Mouse (Mus musculus): Measurements from ENCODE around the gene Slc12a8. TPM values are rescaled to one million over a fixed set of nuclear protein-coding genes. Genes with fewer than 3 reads are reported as not detected.

The Slc12a8 gene
- polyA plus RNA-seq, 2 experiments, result 0.06 TPM; not detected in 1

DNA sequence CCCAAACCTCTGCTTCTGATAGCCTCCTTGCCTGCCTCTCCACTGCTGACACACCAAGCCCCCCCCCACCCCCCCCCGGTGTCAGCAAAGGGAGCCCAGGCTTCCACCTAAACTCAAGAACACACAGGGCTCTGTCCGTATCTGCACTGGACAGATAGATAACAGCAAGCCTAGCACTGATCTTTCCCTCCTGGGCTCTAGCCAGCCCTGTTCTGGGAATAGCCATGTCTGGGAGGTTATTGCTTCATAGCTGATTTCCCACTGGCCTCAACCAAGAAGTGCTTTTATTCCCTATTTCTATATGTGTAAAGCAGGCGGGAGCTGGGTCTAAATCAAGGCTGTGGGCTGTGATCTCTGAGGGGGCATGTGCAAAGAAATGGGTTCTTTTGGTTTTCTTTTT is 61.3 kb downstream of the Slc12a8 start:
- ATAC-seq (ENCODE audit: insufficient read depth) (no peak), DNase-seq (ENCODE audit: low read depth in 3 of 3, low spot score in 3 of 3) (no peak)
- Histone ChIP-seq H3K4me2 (ENCODE audit: low read depth) (no peak overlapping the region), H3K27me3 (ENCODE audit: control insufficient read depth, insufficient read depth, low read length) (no peaks in the 10 kb centered on the region), H3K4me3 (ENCODE audit: insufficient read depth in 1 of 2, low read depth in 2 of 2, low read length in 2 of 2) (no peak overlapping the region), H3K4me1 (replicated peaks; ENCODE audit: control insufficient read depth in 2 of 2, insufficient read depth in 2 of 2, low read length in 1 of 2) (peaks cover 0 to 5% of the 10 kb centered on the region in 2 experiments; a peak in 1 of 4 replicates), H3K9me3 (ENCODE audit: control insufficient read depth, low read length) (no peaks in the 10 kb centered on the region), H3K9ac (replicated peaks) (no peak overlapping the region), H3K36me3 (replicated peaks; ENCODE audit: control insufficient read depth, insufficient read depth, low read depth) (no peaks in the 10 kb centered on the region), H3K27ac (no peak overlapping the region)
- TF ChIP-seq EP300 (IDR thresholded peaks at IDR 0.05; ENCODE audit: low read depth) (no peak), CTCF (IDR thresholded peaks at IDR 0.05; ENCODE audit: low read depth) (no peak)
- 52% methylated on average over 3 of the region's 3 CpGs for WGBS (ENCODE audit: insufficient replicate concordance)

DNA sequence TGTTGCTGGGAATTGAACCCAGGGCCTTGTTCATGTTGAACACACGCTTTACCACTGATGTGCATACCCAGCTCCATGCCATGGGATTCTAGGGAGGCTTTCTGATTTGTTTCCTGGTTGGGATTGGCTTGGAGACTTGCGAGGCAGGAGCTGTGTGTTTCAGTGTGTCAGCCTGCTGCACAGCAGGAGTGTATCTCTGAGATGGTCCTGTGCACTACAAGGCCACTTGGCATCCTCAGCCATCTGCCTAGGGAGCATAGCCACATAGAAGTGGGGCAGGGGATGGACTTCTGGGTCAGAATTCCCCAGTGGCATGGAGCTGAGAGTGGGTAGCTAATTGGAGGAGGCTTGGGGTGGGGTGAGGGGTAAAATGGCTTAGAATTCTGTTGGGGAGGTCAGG is 63.2 kb downstream of the Slc12a8 start:
- Histone ChIP-seq H3K9ac (replicated peaks) (no peak overlapping the region), H3K9me3 (ENCODE audit: control insufficient read depth, low read length) (no peaks in the 10 kb centered on the region), H3K36me3 (replicated peaks; ENCODE audit: control insufficient read depth, insufficient read depth, low read depth) (no peaks in the 10 kb centered on the region), H3K27me3 (ENCODE audit: control insufficient read depth, insufficient read depth, low read length) (no peaks in the 10 kb centered on the region), H3K4me3 (ENCODE audit: insufficient read depth in 1 of 2, low read depth in 2 of 2, low read length in 2 of 2) (no peak overlapping the region), H3K4me1 (replicated peaks; ENCODE audit: control insufficient read depth in 2 of 2, insufficient read depth in 2 of 2, low read length in 1 of 2) (peaks cover 0 to 1% of the 10 kb centered on the region in 2 experiments; a peak in 1 of 4 replicates), H3K27ac (no peak overlapping the region), H3K4me2 (ENCODE audit: low read depth) (no peak overlapping the region)
- DNase-seq (ENCODE audit: low read depth in 3 of 3, low spot score in 3 of 3) (no peak), ATAC-seq (ENCODE audit: insufficient read depth) (no peak)
- 40% methylated on average over 2 of the region's 2 CpGs for WGBS (ENCODE audit: insufficient replicate concordance)
- TF ChIP-seq CTCF (IDR thresholded peaks at IDR 0.05; ENCODE audit: low read depth), result no peak
- TF ChIP-seq EP300 (IDR thresholded peaks at IDR 0.05; ENCODE audit: low read depth), result no peak

DNA sequence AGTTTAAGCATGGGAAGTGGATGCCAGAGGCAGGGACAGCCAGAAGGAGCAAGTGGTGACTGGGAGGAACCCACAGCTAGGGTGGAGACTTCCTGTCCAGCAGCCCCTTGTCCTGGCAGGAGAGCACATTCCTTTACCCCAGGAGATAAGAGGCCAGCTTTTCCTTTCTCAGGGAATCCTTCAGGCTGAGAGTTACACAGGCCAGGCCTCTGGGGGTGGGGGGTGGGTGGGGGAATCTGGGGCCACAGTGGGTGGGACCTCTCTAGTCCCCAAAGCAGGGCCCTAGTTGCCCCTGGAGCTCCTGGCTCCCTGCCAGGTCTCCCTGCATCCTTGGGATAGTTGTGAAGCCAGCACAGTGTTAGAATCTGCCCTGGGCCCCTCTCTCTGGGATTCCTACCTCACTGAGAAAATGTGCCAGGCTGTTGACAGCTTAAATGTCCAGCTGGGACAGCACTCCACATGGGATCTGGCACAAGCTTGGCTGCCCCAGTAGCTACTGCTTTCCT is 63.7 kb downstream of the Slc12a8 start:
- no peak for TF ChIP-seq CTCF (IDR thresholded peaks at IDR 0.05; ENCODE audit: low read depth)
- no peak for TF ChIP-seq EP300 (IDR thresholded peaks at IDR 0.05; ENCODE audit: low read depth)
- no peak overlapping the region for H3K27ac ChIP-seq
- no peak overlapping the region for H3K4me2 ChIP-seq (ENCODE audit: low read depth)
- no peak for ATAC-seq (ENCODE audit: insufficient read depth)
- no peak for DNase-seq (ENCODE audit: low read depth in 3 of 3, low spot score in 3 of 3)
- H3K27me3 ChIP-seq (ENCODE audit: control insufficient read depth, insufficient read depth, low read length), result no peaks in the 10 kb centered on the region
- no peaks in the 10 kb centered on the region for H3K36me3 ChIP-seq (replicated peaks; ENCODE audit: control insufficient read depth, insufficient read depth, low read depth)
- H3K9ac ChIP-seq (replicated peaks), result no peak overlapping the region
- H3K4me1 ChIP-seq (replicated peaks; ENCODE audit: control insufficient read depth in 2 of 2, insufficient read depth in 2 of 2, low read length in 1 of 2), result peaks cover 0 to 1% of the 10 kb centered on the region in 2 experiments; a peak in 1 of 4 replicates
- H3K4me3 ChIP-seq (ENCODE audit: insufficient read depth in 1 of 2, low read depth in 2 of 2, low read length in 2 of 2), result no peak overlapping the region
- H3K9me3 ChIP-seq (ENCODE audit: control insufficient read depth, low read length), result no peaks in the 10 kb centered on the region

DNA sequence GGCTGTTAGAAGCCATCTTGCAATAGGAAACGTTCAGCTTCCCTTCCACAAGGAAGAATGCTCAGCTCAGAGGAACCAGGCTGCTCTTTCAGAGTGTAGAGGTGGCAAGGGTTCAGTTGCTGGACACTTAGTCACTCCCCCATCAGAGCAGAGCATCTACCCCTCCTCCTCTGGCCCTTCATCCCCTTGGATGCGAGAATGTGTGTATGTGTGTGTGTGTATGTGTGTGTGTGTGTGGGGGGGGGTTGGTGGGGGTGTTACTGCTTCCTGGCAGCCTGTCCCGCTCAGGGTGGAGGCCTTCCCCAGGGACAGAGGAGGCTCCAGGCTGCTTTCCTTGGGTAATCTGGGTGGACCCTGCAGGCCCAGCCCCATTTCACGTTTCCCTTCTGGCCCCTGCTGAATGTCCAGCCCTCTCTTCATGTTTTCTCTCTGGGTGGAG is 64.6 kb downstream of the Slc12a8 start:
- peaks cover 0 to 1% of the 10 kb centered on the region in 2 experiments; a peak in 1 of 4 replicates for H3K4me1 ChIP-seq (replicated peaks; ENCODE audit: control insufficient read depth in 2 of 2, insufficient read depth in 2 of 2, low read length in 1 of 2)
- no peak overlapping the region for H3K4me3 ChIP-seq (ENCODE audit: insufficient read depth in 1 of 2, low read depth in 2 of 2, low read length in 2 of 2)
- no peak overlapping the region for H3K4me2 ChIP-seq (ENCODE audit: low read depth)
- no peak overlapping the region for H3K27ac ChIP-seq
- H3K27me3 ChIP-seq (ENCODE audit: control insufficient read depth, insufficient read depth, low read length), result no peaks in the 10 kb centered on the region
- ATAC-seq (ENCODE audit: insufficient read depth) (no peak), DNase-seq (ENCODE audit: low read depth in 3 of 3, low spot score in 3 of 3) (no peak)
- no peak overlapping the region for H3K9ac ChIP-seq (replicated peaks)
- no peak for TF ChIP-seq CTCF (IDR thresholded peaks at IDR 0.05; ENCODE audit: low read depth)
- no peak for TF ChIP-seq EP300 (IDR thresholded peaks at IDR 0.05; ENCODE audit: low read depth)
- no peaks in the 10 kb centered on the region for H3K9me3 ChIP-seq (ENCODE audit: control insufficient read depth, low read length)
- no peaks in the 10 kb centered on the region for H3K36me3 ChIP-seq (replicated peaks; ENCODE audit: control insufficient read depth, insufficient read depth, low read depth)
- WGBS (ENCODE audit: insufficient replicate concordance), result 42% methylated on average over 4 of the region's 4 CpGs

DNA sequence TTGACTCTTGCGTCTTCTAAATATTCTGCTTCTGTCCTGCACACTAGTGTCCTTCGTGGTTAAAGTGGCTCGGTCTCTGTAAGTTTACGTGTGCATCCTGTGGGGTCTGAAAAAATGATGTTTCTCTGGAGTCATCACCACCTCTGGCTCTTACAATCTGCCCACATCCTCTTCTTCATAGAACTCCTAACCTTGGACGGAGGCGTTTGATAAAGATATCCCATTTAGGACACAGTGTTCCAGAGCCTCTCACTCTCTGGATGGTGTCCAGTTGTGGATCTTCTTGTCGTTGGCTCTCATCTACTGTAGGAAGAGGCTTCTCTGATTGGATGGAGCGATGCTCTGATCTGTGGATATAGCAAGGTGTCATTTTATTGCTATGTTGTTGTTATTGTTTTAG is 65.4 kb downstream of the Slc12a8 start:
- no peak for ATAC-seq (ENCODE audit: insufficient read depth)
- Histone ChIP-seq H3K27me3 (ENCODE audit: control insufficient read depth, insufficient read depth, low read length) (no peaks in the 10 kb centered on the region), H3K9me3 (ENCODE audit: control insufficient read depth, low read length) (no peaks in the 10 kb centered on the region), H3K4me2 (ENCODE audit: low read depth) (no peak overlapping the region), H3K4me3 (ENCODE audit: insufficient read depth in 1 of 2, low read depth in 2 of 2, low read length in 2 of 2) (no peak overlapping the region), H3K27ac (no peak overlapping the region), H3K4me1 (replicated peaks; ENCODE audit: control insufficient read depth in 2 of 2, insufficient read depth in 2 of 2, low read length in 1 of 2) (peaks cover 0 to 1% of the 10 kb centered on the region in 2 experiments; a peak in 1 of 4 replicates), H3K9ac (replicated peaks) (no peak overlapping the region), H3K36me3 (replicated peaks; ENCODE audit: control insufficient read depth, insufficient read depth, low read depth) (no peaks in the 10 kb centered on the region)
- WGBS (ENCODE audit: insufficient replicate concordance), result 51% methylated on average over 8 of the region's 8 CpGs
- DNase-seq (ENCODE audit: low read depth in 3 of 3, low spot score in 3 of 3), result no peak
- TF ChIP-seq EP300 (IDR thresholded peaks at IDR 0.05; ENCODE audit: low read depth) (no peak), CTCF (IDR thresholded peaks at IDR 0.05; ENCODE audit: low read depth) (no peak)
